Mouse (Mus musculus) CH12.LX (cell line): ENCODE results near the gene Scn3b.

Experiments used
- CTCF ChIP-seq, 2 experiments: IDR thresholded peaks in 1 of 2; conservative IDR thresholded peaks in 1 of 2; 2 replicates each; pipeline ENCODE4 v1.5.1; 2011 to 2012; ENCODE audit warnings: low read depth in 2 of 2, low read length in 2 of 2, improper control_type of control experiment in 1 of 2, inconsistent platforms in 1 of 2, mild to moderate bottlenecking in 1 of 2, moderate library complexity in 1 of 2
- IRF4 ChIP-seq: IDR thresholded peaks from 2 replicates; pipeline ENCODE4 v1.6.1; 2014; ENCODE audit warnings: low read depth, mild to moderate bottlenecking, inconsistent platforms, low read length, improper control_type of control experiment
- JUN ChIP-seq: IDR thresholded peaks from 2 replicates; pipeline ENCODE4 v1.6.1; 2011; ENCODE audit warnings: low read depth, mild to moderate bottlenecking, low read length, improper control_type of control experiment, moderate library complexity; ENCODE audit not compliant: insufficient read depth
- USF2 ChIP-seq: conservative IDR thresholded peaks from 2 replicates; pipeline ENCODE4 v1.6.1; 2011; ENCODE audit warnings: low read depth, low read length, improper control_type of control experiment

DNA sequence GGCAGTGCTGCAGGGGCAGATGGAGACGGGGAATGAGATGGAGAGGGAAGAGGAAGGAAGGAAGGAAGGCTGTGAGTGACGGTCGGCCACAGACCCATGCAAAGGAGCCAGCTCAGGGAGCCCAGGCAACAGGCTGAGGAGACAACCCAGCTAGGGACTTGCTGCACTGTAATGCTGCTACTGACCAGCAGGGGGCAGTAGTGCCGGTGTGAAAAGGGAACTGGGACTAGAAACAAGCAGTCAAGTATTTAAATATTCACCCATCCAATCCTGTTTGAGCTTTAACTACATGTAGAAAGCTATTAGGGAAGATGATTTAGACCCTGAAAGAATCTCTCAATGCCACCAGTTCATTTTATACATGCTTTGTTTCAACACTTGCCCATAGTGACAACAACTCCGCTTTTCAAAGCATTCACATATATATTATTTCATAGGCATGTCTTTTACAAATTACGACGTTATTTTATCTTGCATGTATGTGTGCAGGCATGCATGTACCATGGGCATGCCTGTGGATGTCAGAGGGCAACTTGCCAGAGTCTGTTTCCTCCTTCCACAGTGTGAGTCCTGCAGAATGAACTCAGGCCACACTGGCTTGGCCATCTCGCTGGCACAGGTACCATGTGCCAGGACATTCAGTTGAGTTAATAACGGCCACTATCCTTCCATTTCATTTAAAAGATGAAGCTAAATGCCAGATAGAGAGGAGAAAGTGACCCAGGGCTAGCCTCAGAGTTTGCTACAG lies 64.8 kb downstream of the Scn3b start:
- TF ChIP-seq IRF4 (peak; percentile 90), CTCF (conservative IDR thresholded peaks at IDR 0.05 in 1 of 2, IDR thresholded peaks at IDR 0.05 in 1 of 2; ENCODE audit: low read depth in 2 of 2, low read length in 2 of 2) (peak; percentile 90 to 99), JUN (no peak), USF2 (no peak)
